ENCODE assay signal across 12 mouse cellular contexts in the genomic region with DNA sequence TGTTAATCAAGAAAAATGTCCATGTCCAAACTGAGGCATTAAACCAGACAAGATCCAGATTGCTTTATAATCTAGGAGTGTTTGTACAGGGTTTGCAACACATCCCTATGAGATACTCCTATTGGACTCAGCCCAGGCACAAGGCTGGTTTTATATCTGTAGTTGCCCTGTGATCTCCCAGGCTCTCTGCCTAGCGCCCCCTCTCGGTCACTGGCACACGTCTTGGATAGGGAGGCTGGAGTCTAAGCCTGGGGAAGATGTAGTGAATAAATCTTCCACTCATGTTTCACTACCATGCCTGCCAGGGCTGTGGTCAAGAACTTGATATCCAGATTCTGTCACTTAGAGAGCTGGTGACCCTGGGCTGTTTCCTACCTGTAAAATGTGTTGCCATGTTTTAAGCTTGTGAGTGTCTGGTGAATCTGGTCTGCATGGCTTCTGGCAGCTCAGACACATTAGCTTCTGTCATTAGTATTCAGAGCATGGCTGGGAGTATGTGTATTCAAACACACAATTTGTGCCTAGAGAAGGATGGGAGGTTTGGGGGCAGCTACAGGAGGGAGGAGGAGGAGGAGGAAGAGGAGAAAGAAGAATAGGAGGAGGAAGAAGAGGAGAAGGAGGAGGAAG.
DNase-seq lines count a peak whose midpoint lies in the region; TF ChIP-seq lines count a peak whose summit lies in the region.
"Had no signal": no experiment of that assay in that cellular context is flagged by ENCODE, and none has a peak within 500 bp of the region (broad histone marks: within the 10 kb centered on the region; RNA-seq: fewer than 3 reads in every experiment).

No protein-coding gene starts in this region.

- no peaks in the 10 kb centered on the region; the same call in 1 of the 2 replicates for H3K27me3 ChIP-seq in ES-Bruce4 (ENCODE audit: control insufficient read depth, insufficient read depth, low read length, poor library complexity, severe bottlenecking)

- DNase-seq in heart, adult 11 months = peak; percentile 65
- no peak for DNase-seq in heart, postnatal 10 days
- peak; percentile 6 for DNase-seq in lung, postnatal 10 days
- DNase-seq in lung, adult 2 months = no peak
- DNase-seq in brain, adult 2 months (ENCODE audit: low read depth, low spot score) = peak; percentile 41
- DNase-seq in cerebellum, adult 9-10 months = no peak
- DNase-seq in thymus, postnatal 36 days = no peak
- DNase-seq: cerebellum, adult 11-12 months; embryo, embryonic 11 days; kidney, adult 2 months; thymus, postnatal 14 days had no signal

- TF ChIP-seq CTCF in lung, adult 2 months (IDR thresholded peaks at IDR 0.05; ENCODE audit: insufficient read depth, low read length) = no peak
- peak; percentile 37 for TF ChIP-seq CTCF in ES-Bruce4 (IDR thresholded peaks at IDR 0.05; ENCODE audit: low read depth, low read length)

- H3K27ac ChIP-seq in ES-Bruce4 (ENCODE audit: insufficient read depth, low read length) = no peak overlapping the region

- no peak overlapping the region for H3K9ac ChIP-seq in ES-Bruce4 (ENCODE audit: low read depth, poor library complexity, severe bottlenecking)

- H3K9me3 ChIP-seq in ES-Bruce4 (replicated peaks; ENCODE audit: control insufficient read depth, insufficient read depth, low read length, poor library complexity, severe bottlenecking) = no peaks in the 10 kb centered on the region

- TF ChIP-seq EP300 in ES-Bruce4 (IDR thresholded peaks at IDR 0.05; ENCODE audit: insufficient read depth, low read depth, low read length) = no peak

- intact Hi-C loops in heart, postnatal 10 days (cut with DNase I) = loop anchor here (10.0 kb wide), 2 partner anchors 535 to 1445 kb away; no protein-coding TSS in a partner anchor

- no peak for TF ChIP-seq POLR2A in lung, adult 2 months (IDR thresholded peaks at IDR 0.05; ENCODE audit: borderline replicate concordance, extremely low read depth, low read depth, low read length)
- no peak for TF ChIP-seq POLR2A in ES-Bruce4 (IDR thresholded peaks at IDR 0.05; ENCODE audit: insufficient read depth, low read length)

- WGBS in lung, adult 2 months = 73% methylated on average over 3 of the region's 3 CpGs

- H3K36me3 ChIP-seq in ES-Bruce4 (ENCODE audit: control insufficient read depth, insufficient read depth, low read length, poor library complexity, severe bottlenecking) = no peaks in the 10 kb centered on the region

- no peak overlapping the region for H3K4me3 ChIP-seq in lung, adult 2 months (replicated peaks; ENCODE audit: extremely low read depth, low read depth, low read length)
- H3K4me3 ChIP-seq in ES-Bruce4 (ENCODE audit: low read depth, low read length) = no peak overlapping the region

- no peaks in the 10 kb centered on the region for H3K4me1 ChIP-seq in lung, adult 2 months (ENCODE audit: control insufficient read depth, insufficient read depth, low read length)
- no peaks in the 10 kb centered on the region for H3K4me1 ChIP-seq in ES-Bruce4 (ENCODE audit: control insufficient read depth, insufficient read depth, low read length)

Comparison
In these comparisons a context has a peak if more than half of its experiments do, and no peak if none do; other contexts are left out.
1. DNase-seq: peak in heart, adult 11 months (single experiment), lung, postnatal 10 days (single experiment) and brain, adult 2 months (single experiment); none in heart, postnatal 10 days (0 of 2), lung, adult 2 months (single experiment), cerebellum, adult 9-10 months (single experiment) and thymus, postnatal 36 days (0 of 2).